Mouse (Mus musculus) intestine, postnatal 0 days (tissue): Measurements from ENCODE around the gene Cda. TPM values are rescaled to one million over a fixed set of nuclear protein-coding genes. Genes with fewer than 3 reads are reported as not detected.

ENCODE experiments used
- ATAC-seq: fragments of 200-750 bp; cut with Nextera tagmentation; 2 replicates; pipeline ENCODE4 v1.8.0; 2017; ENCODE audit warnings: mild to moderate bottlenecking, moderate TSS enrichment, moderate library complexity
- H3K27ac ChIP-seq: fragments of 300-500 bp; sonication (generic); 2 replicates; pipeline ENCODE4 v1.5.1; 2014; ENCODE audit warnings: mild to moderate bottlenecking, low read depth, low read length, moderate library complexity
- H3K27me3 ChIP-seq: fragments of 300-500 bp; sonication (generic); replicated peaks from 2 replicates; pipeline ENCODE4 v1.6.1; 2014; ENCODE audit warnings: low read length, mixed read lengths; ENCODE audit not compliant: control insufficient read depth, insufficient read depth
- H3K36me3 ChIP-seq: fragments of 300-500 bp; sonication (generic); 2 replicates; pipeline ENCODE4 v1.6.1; 2014; ENCODE audit warnings: mild to moderate bottlenecking, moderate library complexity; ENCODE audit not compliant: control insufficient read depth, insufficient read depth
- H3K4me1 ChIP-seq: fragments of 300-500 bp; sonication (generic); replicated peaks from 2 replicates; pipeline ENCODE4 v1.6.1; 2014; ENCODE audit warnings: antibody characterized with exemption, low read length, mixed read lengths; ENCODE audit not compliant: control insufficient read depth, insufficient read depth
- H3K4me2 ChIP-seq: fragments of 300-500 bp; sonication (generic); replicated peaks from 2 replicates; pipeline ENCODE4 v1.6.1; 2014; ENCODE audit warnings: low read depth, mild to moderate bottlenecking, moderate library complexity
- H3K4me3 ChIP-seq: fragments of 300-500 bp; sonication (generic); 2 replicates; pipeline ENCODE4 v1.5.1; 2014; ENCODE audit warnings: low read depth, low read length
- H3K9ac ChIP-seq: fragments of 300-500 bp; sonication (generic); 2 replicates; pipeline ENCODE4 v1.6.1; 2014; ENCODE audit warnings: mild to moderate bottlenecking, low read depth, low read length
- H3K9me3 ChIP-seq: fragments of 300-500 bp; sonication (generic); 2 replicates; pipeline ENCODE4 v1.6.1; 2016; ENCODE audit warnings: mixed run types; ENCODE audit not compliant: control insufficient read depth
- CTCF ChIP-seq: sonication (generic); IDR thresholded peaks from 2 replicates; pipeline ENCODE4 v1.5.1; 2016; ENCODE audit warnings: low read depth, mild to moderate bottlenecking, control low read depth, antibody characterized with exemption, moderate library complexity
- WGBS: fragments of 180-500 bp; shearing (Covaris S2); extraction: QIAGEN DNeasy Blood & Tissue Kit; methylation state at CpG from one replicate; pipeline ENCODE4 v1.1.7; 2014; 5-methylcytosine and 5-hydroxymethylcytosine counted together
- polyA plus RNA-seq: library from polyadenylated mRNA; unstranded; fragments of >200 nt; fragmentation: Nextera tagmentation; extraction: Ambion mirVana; gene quantifications from 2 replicates; pipeline ENCODE4 v1.2.1, GENCODE M21; 2015

Cda gene
- polyA plus RNA-seq, 1 experiment from 2014 or later, result 37.5 TPM

GRCm38 (mm10) chr4:138351821-138352220, 16.0 kb downstream of the Cda start:
- WGBS, result 82% methylated on average over 5 of the region's 5 CpGs

GRCm38 (mm10) chr4:138348716-138349115, 19.1 kb downstream of the Cda start:
- no peaks in the 10 kb centered on the region; the same call in 1 of the 2 replicates for H3K4me1 ChIP-seq
- no peak for TF ChIP-seq CTCF
- 50% methylated on average over 7 of the region's 7 CpGs for WGBS
- peak overlapping the region; percentile 50; the same call in 1 of the 2 replicates for H3K27ac ChIP-seq
- peak; percentile 65 for ATAC-seq
- no peak overlapping the region for H3K4me3 ChIP-seq
- no peaks in the 10 kb centered on the region for H3K9me3 ChIP-seq
- H3K36me3 ChIP-seq, result no peaks in the 10 kb centered on the region
- no peaks in the 10 kb centered on the region for H3K27me3 ChIP-seq
- no peak overlapping the region for H3K4me2 ChIP-seq
- H3K9ac ChIP-seq, result no peak overlapping the region

More at GRCm38 (mm10) chr4:138351821-138352220, 16.0 kb downstream of the Cda start:
- no peak overlapping the region for H3K4me2 ChIP-seq
- ATAC-seq, result no peak
- H3K9me3 ChIP-seq, result no peaks in the 10 kb centered on the region
- H3K4me3 ChIP-seq, result no peak overlapping the region
- H3K9ac ChIP-seq, result no peak overlapping the region
- no peaks in the 10 kb centered on the region for H3K27me3 ChIP-seq
- no peaks in the 10 kb centered on the region for H3K4me1 ChIP-seq
- H3K36me3 ChIP-seq, result no peaks in the 10 kb centered on the region
- no peak for TF ChIP-seq CTCF
- H3K27ac ChIP-seq, result no peak overlapping the region

- no peaks in the 10 kb centered on the region for H3K27me3 ChIP-seq
- H3K4me2 ChIP-seq, result no peak overlapping the region
- no peaks in the 10 kb centered on the region for H3K9me3 ChIP-seq
- no peaks in the 10 kb centered on the region for H3K36me3 ChIP-seq
- H3K27ac ChIP-seq, result no peak overlapping the region
- no peak overlapping the region for H3K9ac ChIP-seq
- 84% methylated on average over 1 of the region's 1 CpGs for WGBS
- TF ChIP-seq CTCF, result no peak
- no peaks in the 10 kb centered on the region; the same call in 1 of the 2 replicates for H3K4me1 ChIP-seq
- ATAC-seq, result no peak
- no peak overlapping the region for H3K4me3 ChIP-seq
Measured at GRCm38 (mm10) chr4:138347280-138347679, 20.5 kb downstream of the Cda start.

- WGBS, result 65% methylated on average over 9 of the region's 9 CpGs
Measured at GRCm38 (mm10) chr4:138344891-138345545, 22.8 kb downstream of the Cda start.

GRCm38 (mm10) chr4:138343341-138343837, 24.4 kb downstream of the Cda start:
- no peak for TF ChIP-seq CTCF
- peak; percentile 38 for ATAC-seq
- H3K27ac ChIP-seq, result peak overlapping the region; percentile 88

More at GRCm38 (mm10) chr4:138344891-138345545, 22.8 kb downstream of the Cda start:
- no peak for ATAC-seq
- Histone ChIP-seq H3K9me3 (no peaks in the 10 kb centered on the region), H3K36me3 (no peaks in the 10 kb centered on the region), H3K27me3 (no peaks in the 10 kb centered on the region), H3K4me1 (no peaks in the 10 kb centered on the region; the same call in 1 of the 2 replicates), H3K9ac (no peak overlapping the region), H3K27ac (no peak overlapping the region), H3K4me3 (no peak overlapping the region), H3K4me2 (no peak overlapping the region)
- TF ChIP-seq CTCF, result no peak

GRCm38 (mm10) chr4:138342778-138343177, 25.0 kb downstream of the Cda start:
- no peak overlapping the region for H3K4me3 ChIP-seq
- H3K4me1 ChIP-seq, result no peaks in the 10 kb centered on the region; the same call in 1 of the 2 replicates
- TF ChIP-seq CTCF, result no peak
- no peaks in the 10 kb centered on the region for H3K27me3 ChIP-seq
- ATAC-seq, result peak; percentile 82
- peak overlapping the region; percentile 88 for H3K27ac ChIP-seq
- WGBS, result 34% methylated on average over 6 of the region's 6 CpGs
- no peaks in the 10 kb centered on the region for H3K9me3 ChIP-seq
- H3K36me3 ChIP-seq, result no peaks in the 10 kb centered on the region
- no peak overlapping the region for H3K9ac ChIP-seq
- H3K4me2 ChIP-seq, result no peak overlapping the region

More at GRCm38 (mm10) chr4:138343341-138343837, 24.4 kb downstream of the Cda start:
- Histone ChIP-seq H3K36me3 (no peaks in the 10 kb centered on the region), H3K9ac (no peak overlapping the region), H3K4me3 (no peak overlapping the region), H3K27me3 (no peaks in the 10 kb centered on the region), H3K9me3 (no peaks in the 10 kb centered on the region), H3K4me2 (no peak overlapping the region), H3K4me1 (no peaks in the 10 kb centered on the region; the same call in 1 of the 2 replicates)
- WGBS, result 62% methylated on average over 10 of the region's 10 CpGs
